Mouse (Mus musculus): ENCODE measurements around the gene Mmachc.

Mmachc gene

DNA sequence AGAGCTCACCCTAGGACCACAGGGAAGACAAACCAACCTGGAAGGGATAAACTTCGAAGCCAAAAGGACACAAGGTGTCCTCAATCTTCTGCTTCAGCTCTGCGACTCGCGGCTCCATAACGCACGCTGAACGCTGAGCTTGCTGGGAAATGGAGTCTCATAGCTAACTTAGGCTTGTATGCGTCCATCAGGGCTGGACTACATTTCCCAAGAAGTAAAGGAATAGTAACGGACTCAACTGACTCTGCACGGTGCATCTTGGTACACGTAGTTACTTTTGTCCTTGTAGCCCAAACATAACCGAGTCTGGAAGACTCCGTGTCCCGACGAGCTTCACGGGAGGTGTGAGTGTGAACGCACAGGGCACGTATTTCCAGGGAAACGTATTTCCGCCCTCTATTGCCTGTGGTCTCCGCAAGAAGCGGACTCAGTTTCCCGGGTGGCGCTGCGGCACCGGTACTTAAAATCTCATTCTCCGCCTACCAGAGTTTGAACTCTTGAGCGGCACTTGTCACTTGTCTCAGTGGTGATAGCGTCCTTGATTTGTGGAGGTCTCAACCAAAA is at the start of gene Mmachc, which contains the start of gene Ccdc163:
TSS of gene Mmachc (minus strand) at position 206 of the 564 bp plus-strand sequence.
TSS of gene Ccdc163 (plus strand) at position 309 of the 564 bp plus-strand sequence.
- peak; percentile 83 to 88 for DNase-seq (ENCODE audit: low spot score in 2 of 2)

GRCm38 (mm10) chr4:116749750-116750149 is 41.5 kb upstream of the Mmachc start:
- no peak for DNase-seq (ENCODE audit: low spot score in 2 of 2)

DNA sequence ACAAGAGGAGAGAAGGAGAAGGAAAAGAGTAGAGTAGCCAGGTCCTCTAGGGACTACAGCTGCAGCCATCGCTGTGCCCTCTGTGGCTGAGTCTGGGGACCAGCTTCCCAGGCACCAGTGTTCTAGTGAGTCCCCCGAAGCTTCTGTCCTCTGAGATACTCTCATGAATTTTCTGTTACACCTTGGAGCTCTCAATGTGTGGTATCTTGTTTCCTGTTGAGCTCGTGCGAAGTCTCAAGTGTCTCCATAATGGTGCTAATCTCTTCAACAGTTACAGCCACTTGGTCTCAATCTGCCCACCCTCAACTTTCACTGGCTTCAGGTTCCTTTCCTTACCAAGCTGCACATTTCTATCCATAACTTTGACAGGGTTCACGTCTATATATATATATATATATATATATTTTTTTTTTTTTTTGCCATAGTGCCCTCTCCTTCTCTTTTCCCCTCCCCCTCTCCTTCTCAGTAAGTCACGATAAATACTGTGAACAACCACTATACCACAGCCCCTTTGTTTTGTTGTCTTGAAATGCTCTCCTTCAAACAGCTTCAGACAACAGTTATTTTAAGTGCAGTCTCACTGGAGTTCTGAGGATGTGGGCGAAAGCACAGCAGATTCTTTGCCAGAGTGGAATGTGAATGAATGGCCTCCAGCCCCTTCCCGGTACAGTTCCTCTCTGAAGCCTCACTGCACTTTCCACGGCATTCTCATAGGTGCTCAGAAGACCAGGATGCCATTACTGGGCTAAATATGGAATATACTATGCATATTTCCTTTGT is 31.0 kb upstream of the Mmachc start:
- DNase-seq (ENCODE audit: low spot score in 2 of 2), result no peak

DNA sequence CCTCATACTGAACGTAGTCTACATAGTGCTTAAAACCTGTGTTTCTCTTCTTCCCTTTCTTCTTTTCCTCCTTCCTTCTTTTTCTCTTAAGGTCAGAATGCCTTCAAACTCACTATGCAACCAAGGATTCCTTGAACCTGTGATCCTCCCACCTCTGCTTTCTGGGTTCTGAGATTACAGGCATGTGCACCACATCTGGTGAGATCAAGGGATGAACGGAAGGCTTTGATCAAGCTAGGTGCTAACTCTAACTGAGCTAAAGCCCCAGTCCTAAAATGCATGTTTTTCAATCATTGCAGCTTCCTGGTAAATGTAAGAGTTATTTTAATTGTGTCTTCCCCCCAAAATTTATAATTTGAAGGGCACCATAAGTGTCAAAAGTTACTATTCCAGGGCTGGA is 26.8 kb upstream of the Mmachc start:
- no peak for DNase-seq (ENCODE audit: low spot score in 2 of 2)

DNA sequence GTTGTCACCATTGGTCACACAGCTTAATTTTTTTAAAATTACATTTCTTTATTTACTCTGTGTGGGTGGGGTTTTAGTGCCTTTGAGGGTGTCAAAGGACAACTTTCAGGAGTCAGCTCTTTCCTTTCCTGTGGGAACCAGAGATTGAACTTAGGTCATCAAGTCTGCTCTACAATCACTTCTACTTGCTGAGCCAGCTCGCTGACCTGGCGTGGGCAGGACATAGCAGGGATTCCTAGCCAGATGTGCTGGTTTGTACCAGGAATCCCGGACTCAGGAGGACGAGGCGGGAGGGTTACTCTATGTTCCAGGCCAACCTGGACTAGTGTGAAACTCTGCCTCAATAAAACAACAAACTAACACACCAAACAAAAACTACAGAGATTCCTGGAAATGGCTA is 24.1 kb upstream of the Mmachc start:
- no peak for DNase-seq (ENCODE audit: low spot score in 2 of 2)

GRCm38 (mm10) chr4:116731077-116731476 is 22.9 kb upstream of the Mmachc start:
- no peak for DNase-seq (ENCODE audit: low spot score in 2 of 2)

GRCm38 (mm10) chr4:116729532-116729931 is 21.3 kb upstream of the Mmachc start:
- no peak for DNase-seq (ENCODE audit: low spot score in 2 of 2)

DNA sequence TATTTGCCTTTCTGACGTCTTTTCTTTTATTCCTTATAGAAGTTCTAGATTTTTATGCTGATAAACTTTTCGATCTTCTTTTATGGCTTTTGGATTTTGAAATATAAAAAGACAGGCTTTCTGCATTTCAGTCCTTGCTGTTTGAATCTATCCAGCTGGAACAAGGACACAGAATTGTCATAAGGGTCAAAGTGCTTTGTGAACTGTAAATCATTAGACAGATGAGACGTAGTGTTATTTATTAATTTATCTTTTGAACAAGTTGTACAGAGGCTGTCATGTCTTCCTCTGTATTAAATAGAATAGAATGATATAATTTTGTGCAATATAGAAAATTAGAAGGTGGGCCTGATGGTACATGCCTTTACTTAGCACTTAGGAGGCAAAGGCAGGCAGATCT is 19.2 kb upstream of the Mmachc start:
- DNase-seq (ENCODE audit: low spot score in 2 of 2), result no peak

DNA sequence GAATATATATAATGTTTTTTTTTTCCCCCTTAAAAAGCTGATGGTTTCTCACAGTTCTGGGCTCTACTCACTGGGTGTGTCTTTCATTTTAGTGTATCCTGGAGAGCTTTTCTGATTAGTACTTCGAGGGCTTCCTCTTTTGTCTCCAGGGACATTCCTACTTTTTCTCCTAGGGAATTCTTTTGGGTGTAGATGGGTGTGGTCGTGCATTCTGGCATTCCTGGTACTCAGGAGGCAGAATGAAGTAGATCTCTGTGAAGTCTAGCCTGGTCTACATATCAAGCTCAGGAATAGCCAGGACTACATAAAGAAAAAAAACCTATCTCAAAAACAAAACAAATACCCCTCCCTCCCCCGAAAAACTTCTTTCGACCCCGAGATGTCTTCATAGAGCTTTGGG is 17.2 kb upstream of the Mmachc start:
- no peak for DNase-seq (ENCODE audit: low spot score in 2 of 2)

- DNase-seq (ENCODE audit: low spot score in 2 of 2), result no peak
These were observed 14.0 kb upstream of the Mmachc start for GRCm38 (mm10) chr4:116722230-116722629.

DNA sequence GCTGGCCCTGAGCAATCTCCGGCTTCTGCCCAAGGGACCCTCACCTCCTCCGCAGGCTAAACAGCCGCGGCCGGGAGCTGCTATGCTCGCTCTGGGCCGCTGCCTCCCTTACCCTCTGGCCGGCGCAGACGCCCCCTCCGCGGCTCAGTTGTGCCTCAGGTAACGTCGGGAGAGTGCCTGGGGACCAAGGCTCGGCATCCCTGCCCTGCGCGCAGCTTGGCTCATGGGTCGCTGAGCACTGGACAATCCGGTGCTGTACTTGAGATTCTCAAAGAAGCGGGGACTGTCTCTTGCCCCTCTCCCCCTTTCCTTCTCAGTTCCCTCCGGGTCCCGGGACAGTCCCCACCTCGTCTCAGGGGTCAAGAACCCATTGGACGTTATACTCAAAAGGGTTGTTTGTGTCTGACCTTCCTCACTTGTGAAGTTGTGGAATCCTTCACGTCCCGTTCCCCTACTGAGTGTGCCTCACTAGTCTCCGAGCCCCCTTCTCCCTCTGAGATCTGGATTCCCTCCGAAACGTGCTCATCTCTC is 13.0 kb upstream of the Mmachc start:
- DNase-seq (ENCODE audit: low spot score in 2 of 2), result no peak

DNA sequence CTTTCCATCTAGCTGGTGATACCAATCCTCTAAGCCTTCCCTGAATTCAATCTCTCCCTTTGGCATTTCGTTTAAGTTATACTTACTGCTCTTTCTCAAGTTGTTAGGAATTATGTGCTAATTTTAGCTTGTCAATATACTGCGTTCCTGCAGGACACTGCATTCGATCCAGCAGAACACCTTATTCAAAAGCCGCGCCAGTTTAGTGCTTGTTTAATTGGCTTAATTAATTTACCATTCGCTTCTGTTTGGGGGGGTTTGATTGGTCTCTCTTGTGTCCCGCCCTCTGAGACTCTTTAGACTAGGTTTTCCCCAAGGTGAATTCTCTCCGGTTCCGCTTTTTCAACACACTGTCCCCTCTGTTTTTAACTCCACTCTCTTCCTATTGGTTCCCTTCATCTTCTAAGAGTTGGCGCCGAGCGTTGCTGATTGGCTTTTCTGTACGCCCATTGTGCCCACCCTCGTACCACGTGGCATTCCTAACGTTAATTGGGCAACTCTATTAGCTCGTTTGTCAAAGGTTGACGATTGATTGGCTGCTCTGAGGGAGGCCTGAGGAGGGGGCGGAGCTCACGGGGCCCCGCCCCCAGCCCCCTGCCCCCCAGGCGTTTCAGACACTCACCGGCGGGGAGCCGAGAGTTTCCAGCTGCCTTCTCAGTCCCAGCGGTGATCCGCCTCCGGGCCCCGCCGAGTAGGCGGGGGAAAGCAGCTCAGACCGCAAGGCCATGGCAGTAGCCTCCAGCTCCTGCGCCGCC is 12.3 kb upstream of the Mmachc start, which contains the start of gene Tesk2:
TSS of gene Tesk2 (plus strand) at position 606 of the 755 bp plus-strand sequence.
- DNase-seq (ENCODE audit: low spot score in 2 of 2), result peak; percentile 87 to 89

- peak; percentile 62 to 82 for DNase-seq (ENCODE audit: low spot score in 2 of 2)
These were observed 11.2 kb upstream of the Mmachc start for GRCm38 (mm10) chr4:116719396-116719795.

GRCm38 (mm10) chr4:116712536-116712935 is 4.3 kb upstream of the Mmachc start:
- DNase-seq (ENCODE audit: low spot score in 2 of 2), result no peak

GRCm38 (mm10) chr4:116710154-116710553 is 1.9 kb upstream of the Mmachc start:
- DNase-seq (ENCODE audit: low spot score in 2 of 2), result no peak

DNA sequence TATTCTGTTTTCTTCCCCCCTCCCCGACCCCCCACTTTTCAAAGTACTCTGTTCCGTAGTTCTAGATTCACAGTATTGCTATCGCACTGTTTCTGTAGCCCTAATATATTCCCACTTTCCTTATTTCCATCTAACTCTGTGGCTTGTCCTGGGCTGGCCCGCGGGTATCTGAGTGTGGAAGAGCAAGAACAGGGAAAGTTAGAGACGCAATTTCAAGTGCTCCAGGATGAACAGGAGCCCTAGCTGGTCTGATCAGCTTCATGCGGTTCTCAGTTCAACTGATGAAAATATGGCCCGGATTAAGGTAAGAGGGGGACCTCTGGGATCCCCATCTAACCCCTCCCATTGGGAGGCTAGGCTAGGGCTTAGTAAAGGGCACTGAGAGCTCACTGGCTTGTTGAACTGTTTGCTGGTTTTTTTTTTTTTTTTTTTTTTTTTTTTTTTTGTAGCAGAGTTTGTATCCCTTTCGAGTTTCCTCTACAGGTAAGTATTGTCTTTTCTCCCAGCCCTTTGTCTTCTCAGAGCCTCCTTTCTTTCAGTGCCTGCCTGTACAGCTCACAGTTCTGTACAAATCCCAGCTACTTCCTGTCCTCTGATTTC is 685 bp upstream of the Mmachc start:
- DNase-seq (ENCODE audit: low spot score in 2 of 2), result no peak

GRCm38 (mm10) chr4:116707666-116708065 is 540 bp downstream of the Mmachc start:
- no peak for DNase-seq (ENCODE audit: low spot score in 2 of 2)

DNA sequence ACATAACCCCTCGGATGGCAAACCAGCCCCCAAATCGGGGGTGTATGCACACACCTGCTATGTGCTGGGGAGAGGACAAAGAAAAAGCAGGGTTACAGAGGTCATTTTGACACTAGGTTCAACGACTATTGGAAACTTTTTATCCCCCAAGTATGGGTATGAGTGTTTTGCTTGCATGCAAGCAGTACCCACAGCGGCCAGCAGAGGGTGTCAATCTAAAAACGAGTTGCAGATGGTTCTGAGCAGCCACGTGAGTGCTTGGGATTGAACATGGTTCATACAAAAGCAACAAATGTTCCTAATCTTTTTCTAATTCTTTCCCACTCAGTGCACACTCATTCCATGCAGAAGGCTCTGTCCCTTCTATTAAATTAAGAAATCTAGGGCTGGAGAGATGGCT is 4.4 kb downstream of the Mmachc start:
- DNase-seq (ENCODE audit: low spot score in 2 of 2), result peak; percentile 80 to 93

- DNase-seq (ENCODE audit: low spot score in 2 of 2), result no peak
These were observed 7.2 kb downstream of the Mmachc start for GRCm38 (mm10) chr4:116700964-116701363.

- no peak for DNase-seq (ENCODE audit: low spot score in 2 of 2)
These were observed 9.4 kb downstream of the Mmachc start for GRCm38 (mm10) chr4:116698693-116699342.

DNA sequence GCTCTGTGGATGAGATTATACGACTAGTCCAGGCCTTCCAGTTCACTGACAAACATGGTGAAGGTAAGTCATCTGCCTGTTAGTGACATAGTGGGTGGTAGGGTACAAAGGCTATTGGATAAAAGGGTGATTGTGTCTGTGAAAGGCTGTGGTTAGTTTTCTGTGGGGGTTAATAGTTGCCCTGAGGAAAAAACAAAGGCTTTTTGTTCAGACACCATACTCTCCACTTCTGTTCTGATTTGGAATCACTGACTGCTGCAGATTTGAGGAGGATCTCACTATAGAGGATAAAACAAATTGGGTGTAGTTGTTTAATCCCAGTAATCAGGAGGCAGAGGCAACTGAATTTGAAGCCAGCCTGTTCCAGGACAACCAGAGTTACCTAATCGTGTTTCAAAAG is 14.4 kb downstream of the Mmachc start:
- no peak for DNase-seq (ENCODE audit: low spot score in 2 of 2)
